Mouse (Mus musculus) stomach, embryonic 14.5 days (tissue): Measurements from ENCODE around the gene Washc2. TPM values are rescaled to one million over a fixed set of nuclear protein-coding genes. Genes with fewer than 3 reads are reported as not detected.

ENCODE experiments used
- ATAC-seq: fragments of 200-750 bp; cut with Nextera tagmentation; 2 replicates; pipeline ENCODE4 v1.8.0; 2017; ENCODE audit warnings: low read depth, moderate TSS enrichment; ENCODE audit not compliant: insufficient number of reproducible peaks, insufficient read depth, low FRiP score
- H3K27ac ChIP-seq: fragments of 300-500 bp; sonication (generic); 2 replicates; pipeline ENCODE4 v1.5.1; 2014; ENCODE audit warnings: mild to moderate bottlenecking, low read length, moderate library complexity, mixed read lengths
- H3K27me3 ChIP-seq: fragments of 300-500 bp; sonication (generic); 2 replicates; pipeline ENCODE4 v1.6.1; 2014; ENCODE audit warnings: low read length, control low read depth, mixed read lengths; ENCODE audit not compliant: control insufficient read depth, insufficient read depth
- H3K36me3 ChIP-seq: fragments of 300-500 bp; sonication (generic); 2 replicates; pipeline ENCODE4 v1.6.1; 2014; ENCODE audit warnings: mild to moderate bottlenecking, control low read depth, low read length, moderate library complexity, mixed read lengths; ENCODE audit not compliant: control insufficient read depth, insufficient read depth
- H3K4me1 ChIP-seq: fragments of 300-500 bp; sonication (generic); 2 replicates; pipeline ENCODE4 v1.6.1; 2014; ENCODE audit warnings: low read length, control low read depth, mixed read lengths; ENCODE audit not compliant: control insufficient read depth, insufficient read depth
- H3K4me2 ChIP-seq: fragments of 300-500 bp; sonication (generic); replicated peaks from 2 replicates; pipeline ENCODE4 v1.6.1; 2014; ENCODE audit warnings: low read depth, low read length, control low read depth
- H3K4me3 ChIP-seq: fragments of 300-500 bp; sonication (generic); 2 replicates; pipeline ENCODE4 v1.5.1; 2014; ENCODE audit warnings: low read depth, low read length, control low read depth
- H3K9ac ChIP-seq: fragments of 300-500 bp; sonication (generic); replicated peaks from 2 replicates; pipeline ENCODE4 v1.6.1; 2014; ENCODE audit warnings: low read depth, mild to moderate bottlenecking, control low read depth, low read length, moderate library complexity, mixed read lengths
- H3K9me3 ChIP-seq: fragments of 300-500 bp; sonication (generic); 2 replicates; pipeline ENCODE4 v1.6.1; 2016; ENCODE audit warnings: low read depth, low read length, control low read depth; ENCODE audit not compliant: control insufficient read depth
- WGBS: fragments of 180-500 bp; shearing (Covaris S2); extraction: QIAGEN DNeasy Blood & Tissue Kit; methylation state at CpG from one replicate; pipeline ENCODE4 v1.1.7; 2014; 5-methylcytosine and 5-hydroxymethylcytosine counted together
- polyA plus RNA-seq: library from polyadenylated mRNA; unstranded; fragments of >200 nt; fragmentation: Nextera tagmentation; extraction: Ambion mirVana; gene quantifications from 2 replicates; pipeline ENCODE4 v1.2.1, GENCODE M21; 2014

The Washc2 gene
- polyA plus RNA-seq, 1 experiment from 2014 or later: 41.2 TPM

DNA sequence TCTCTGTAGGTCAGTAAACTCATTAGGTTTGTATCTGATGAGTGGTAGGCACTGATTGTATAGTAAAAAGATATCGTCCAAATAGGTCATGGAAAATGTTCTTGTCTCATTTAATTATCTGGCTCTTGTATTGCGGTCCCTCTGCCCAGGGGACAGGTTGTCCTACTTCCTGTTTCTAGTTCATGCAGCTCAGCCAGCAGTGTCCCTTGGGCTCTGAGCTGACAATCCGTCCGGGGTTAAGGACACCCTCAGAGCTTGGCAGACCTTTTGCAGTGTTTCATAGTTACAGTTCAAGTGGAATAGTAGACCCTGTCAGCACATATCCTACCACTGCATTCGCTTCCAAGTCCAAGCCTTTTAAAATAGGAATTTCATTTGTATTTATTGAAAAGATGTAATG lies 27.5 kb downstream of the Washc2 start:
- Histone ChIP-seq H3K9ac (no peak overlapping the region), H3K4me1 (no peaks in the 10 kb centered on the region), H3K27ac (no peak overlapping the region), H3K4me2 (no peak overlapping the region), H3K9me3 (no peaks in the 10 kb centered on the region), H3K27me3 (no peaks in the 10 kb centered on the region), H3K36me3 (peaks cover 42% of the 10 kb centered on the region), H3K4me3 (no peak overlapping the region)
- WGBS: 92% methylated on average over 5 of the region's 5 CpGs
- no peak for ATAC-seq

- WGBS: 86% methylated on average over 5 of the region's 5 CpGs
- H3K4me1 ChIP-seq: no peaks in the 10 kb centered on the region
- H3K4me3 ChIP-seq: no peak overlapping the region
- no peak overlapping the region for H3K9ac ChIP-seq
- H3K27me3 ChIP-seq: no peaks in the 10 kb centered on the region
- peaks cover 33% of the 10 kb centered on the region for H3K36me3 ChIP-seq
- ATAC-seq: no peak
- no peak overlapping the region for H3K27ac ChIP-seq
- no peak overlapping the region for H3K4me2 ChIP-seq
- no peaks in the 10 kb centered on the region for H3K9me3 ChIP-seq
Observed at GRCm38 (mm10) chr6:116238083-116238482, 30.2 kb downstream of the Washc2 start.

GRCm38 (mm10) chr6:116240371-116240770 lies 32.5 kb downstream of the Washc2 start:
- 62% methylated on average over 2 of the region's 2 CpGs for WGBS
- no peak overlapping the region for H3K4me3 ChIP-seq
- H3K36me3 ChIP-seq: peaks cover 44% of the 10 kb centered on the region
- no peak for ATAC-seq
- no peaks in the 10 kb centered on the region for H3K27me3 ChIP-seq
- H3K27ac ChIP-seq: no peak overlapping the region
- H3K4me2 ChIP-seq: no peak overlapping the region
- H3K9me3 ChIP-seq: no peaks in the 10 kb centered on the region
- H3K9ac ChIP-seq: no peak overlapping the region
- no peaks in the 10 kb centered on the region for H3K4me1 ChIP-seq

GRCm38 (mm10) chr6:116259649-116260048 lies 51.8 kb downstream of the Washc2 start:
- H3K4me3 ChIP-seq: no peak overlapping the region
- H3K9ac ChIP-seq: no peak overlapping the region
- no peaks in the 10 kb centered on the region for H3K9me3 ChIP-seq
- H3K36me3 ChIP-seq: peaks cover 20% of the 10 kb centered on the region
- WGBS: 92% methylated on average over 4 of the region's 4 CpGs
- ATAC-seq: no peak
- H3K4me1 ChIP-seq: no peaks in the 10 kb centered on the region
- H3K27ac ChIP-seq: no peak overlapping the region
- H3K4me2 ChIP-seq: no peak overlapping the region
- H3K27me3 ChIP-seq: no peaks in the 10 kb centered on the region

DNA sequence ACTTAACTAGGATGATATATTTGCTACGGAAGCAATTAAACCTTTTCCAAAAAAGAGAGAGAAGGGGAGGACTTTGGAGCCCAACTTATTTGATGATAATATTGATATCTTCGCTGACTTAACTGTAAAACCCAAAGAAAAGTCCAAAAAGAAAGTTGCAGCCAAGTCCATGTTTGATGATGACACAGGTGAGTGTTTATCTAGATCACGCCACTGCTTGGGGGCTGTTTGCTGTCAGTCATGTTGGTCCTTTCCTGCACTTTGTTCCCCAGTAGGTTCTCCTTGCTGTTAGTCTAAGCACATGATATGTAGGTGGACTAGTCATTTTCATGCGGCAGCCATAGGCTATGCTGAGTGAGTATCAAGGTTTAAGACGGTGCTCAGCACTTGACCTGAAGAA lies 52.6 kb downstream of the Washc2 start:
- peaks cover 13% of the 10 kb centered on the region for H3K36me3 ChIP-seq
- H3K9me3 ChIP-seq: no peaks in the 10 kb centered on the region
- H3K27ac ChIP-seq: no peak overlapping the region
- no peak for ATAC-seq
- no peak overlapping the region for H3K9ac ChIP-seq
- 91% methylated on average over 5 of the region's 5 CpGs for WGBS
- H3K4me2 ChIP-seq: no peak overlapping the region
- H3K4me3 ChIP-seq: no peak overlapping the region
- H3K4me1 ChIP-seq: no peaks in the 10 kb centered on the region
- H3K27me3 ChIP-seq: no peaks in the 10 kb centered on the region

DNA sequence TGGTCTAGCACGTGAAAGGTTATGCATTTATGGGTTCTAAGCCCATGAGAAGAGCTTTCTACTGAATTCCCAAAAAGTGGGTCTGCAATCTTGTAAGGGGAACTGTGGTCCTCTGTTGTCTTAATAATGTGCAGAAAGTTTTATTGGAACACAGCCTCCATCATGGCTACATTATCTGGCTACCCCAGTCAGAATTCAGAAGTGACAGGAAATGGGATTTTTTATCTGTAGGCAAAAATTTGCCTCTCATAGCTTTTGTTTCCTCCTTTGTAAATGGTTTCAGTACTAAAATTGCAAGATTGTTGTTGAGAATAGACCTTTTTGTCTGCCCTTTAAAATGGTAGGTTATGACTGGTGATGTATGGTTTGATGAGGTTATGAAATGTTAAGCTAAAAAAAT lies 55.0 kb downstream of the Washc2 start:
- no peak overlapping the region for H3K4me3 ChIP-seq
- WGBS: 88% methylated on average over 1 of the region's 1 CpGs
- H3K9me3 ChIP-seq: no peaks in the 10 kb centered on the region
- no peaks in the 10 kb centered on the region; the same call in 1 of the 2 replicates for H3K4me1 ChIP-seq
- H3K27me3 ChIP-seq: no peaks in the 10 kb centered on the region
- no peak for ATAC-seq
- H3K27ac ChIP-seq: no peak overlapping the region
- no peak overlapping the region for H3K9ac ChIP-seq
- H3K36me3 ChIP-seq: peaks cover 7% of the 10 kb centered on the region
- no peak overlapping the region for H3K4me2 ChIP-seq

DNA sequence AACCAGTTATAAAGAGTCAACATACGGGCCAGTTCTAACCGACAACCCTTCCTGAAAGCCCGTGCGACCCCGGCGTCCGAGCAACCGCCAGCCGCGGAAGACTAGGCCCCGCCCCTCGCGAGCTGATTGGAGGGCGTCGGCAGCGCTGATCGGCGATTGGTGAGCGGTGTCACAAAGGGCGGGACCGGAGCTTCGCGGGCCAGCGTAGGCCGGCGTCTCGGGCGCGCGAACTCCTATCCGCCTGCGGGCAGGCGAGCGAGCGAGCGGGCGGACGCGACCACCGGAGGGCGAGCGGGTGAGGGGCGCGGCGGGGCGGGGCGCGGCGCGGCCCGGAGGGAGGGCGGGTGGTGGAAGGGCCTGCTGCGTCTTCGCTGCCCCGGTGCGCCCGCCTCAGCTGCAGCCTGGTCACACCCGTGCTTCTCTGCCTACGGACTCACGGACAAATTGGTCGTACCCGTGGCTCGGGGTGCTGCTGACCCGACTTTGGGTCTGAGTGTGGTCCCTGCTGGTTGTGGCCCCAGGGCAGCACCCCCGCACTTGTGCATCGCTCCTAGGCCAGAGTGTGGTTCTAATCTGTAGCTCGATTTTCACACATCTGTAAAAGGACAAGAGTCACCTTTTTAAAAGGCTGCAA lies 56.3 kb downstream of the Washc2 start, which contains the start of gene Zfand4:
Zfand4 (plus strand) TSS at position 205 of the 634 bp plus-strand sequence.
- H3K9me3 ChIP-seq: no peaks in the 10 kb centered on the region
- H3K27me3 ChIP-seq: no peaks in the 10 kb centered on the region
- peak within 1 kb of the TSS; percentile 67 for H3K4me3 ChIP-seq
- 0 out of 2 replicates have a peak within 1 kb of the TSS, but pooled peaks have one; percentile 27 for H3K27ac ChIP-seq
- H3K4me2 ChIP-seq: peak within 1 kb of the TSS; percentile 68
- WGBS: under 1% methylated on average over 62 of the region's 67 CpGs
- H3K36me3 ChIP-seq: peaks cover 4% of the 10 kb centered on the region
- ATAC-seq: peak; percentile 97
- H3K9ac ChIP-seq: peak within 1 kb of the TSS; percentile 61; the same call in 1 of the 2 replicates
- H3K4me1 ChIP-seq: no peaks in the 10 kb centered on the region; the same call in 1 of the 2 replicates

GRCm38 (mm10) chr6:116264836-116265235 lies 57.0 kb downstream of the Washc2 start:
- Histone ChIP-seq H3K9me3 (no peaks in the 10 kb centered on the region), H3K27me3 (no peaks in the 10 kb centered on the region), H3K4me1 (no peaks in the 10 kb centered on the region; the same call in 1 of the 2 replicates), H3K27ac (no peak overlapping the region), H3K4me3 (peak overlapping the region; percentile 67; the same call in 1 of the 2 replicates), H3K36me3 (peaks cover 4% of the 10 kb centered on the region), H3K9ac (peak overlapping the region; percentile 61; the same call in 1 of the 2 replicates), H3K4me2 (peak overlapping the region; percentile 68)
- no peak for ATAC-seq
- 87% methylated on average over 11 of the region's 11 CpGs for WGBS

DNA sequence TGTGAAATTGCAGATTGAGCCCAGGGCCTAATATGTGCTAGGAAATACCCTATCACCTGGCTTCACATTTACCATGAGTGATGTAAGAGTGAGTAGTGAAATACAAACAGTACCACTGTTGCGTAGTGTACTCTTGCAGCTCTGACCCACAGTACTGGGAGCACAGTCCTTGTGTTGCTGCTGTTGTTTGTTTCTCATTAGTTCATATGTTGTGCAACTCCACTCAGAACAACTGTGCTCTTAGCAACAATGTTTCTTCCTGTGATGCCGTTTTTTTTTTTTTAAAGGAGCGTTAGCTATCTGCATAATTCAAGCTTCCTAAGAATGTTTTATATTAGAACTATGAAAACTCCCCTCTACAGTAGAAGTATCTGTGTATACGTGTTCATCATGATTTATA lies 57.8 kb downstream of the Washc2 start:
- H3K4me2 ChIP-seq: no peak overlapping the region
- H3K27ac ChIP-seq: no peak overlapping the region
- no peak for ATAC-seq
- 65% methylated on average over 4 of the region's 4 CpGs for WGBS
- H3K4me1 ChIP-seq: no peaks in the 10 kb centered on the region; the same call in 1 of the 2 replicates
- no peaks in the 10 kb centered on the region for H3K27me3 ChIP-seq
- no peak overlapping the region for H3K4me3 ChIP-seq
- H3K9ac ChIP-seq: no peak overlapping the region
- H3K36me3 ChIP-seq: peaks cover 1% of the 10 kb centered on the region
- H3K9me3 ChIP-seq: no peaks in the 10 kb centered on the region
